Mouse (Mus musculus) small intestine, adult 2 months (tissue): ENCODE data around the gene Ccdc162. TPM values are rescaled to one million over a fixed set of nuclear protein-coding genes. Genes with fewer than 3 reads are reported as not detected.
A peak's percentile ranks its signal among the peaks of the same experiment; 100 is the strongest.

Experiments
- H3K27ac ChIP-seq: fragments of 200-500 bp; 2 replicates; pipeline ENCODE4 v1.5.1; 2012; ENCODE audit warnings: low read depth, low read length, control low read depth, inconsistent platforms; ENCODE audit not compliant: insufficient read depth
- H3K27me3 ChIP-seq: fragments of 200-500 bp; 2 replicates; pipeline ENCODE4 v1.6.1; 2012; ENCODE audit warnings: mild to moderate bottlenecking, moderate library complexity, low read length, inconsistent platforms; ENCODE audit not compliant: control insufficient read depth, insufficient read depth
- H3K36me3 ChIP-seq: fragments of 200-500 bp; 2 replicates; pipeline ENCODE4 v1.6.1; 2012; ENCODE audit warnings: mild to moderate bottlenecking, low read length, control low read depth, inconsistent platforms; ENCODE audit not compliant: control insufficient read depth, insufficient read depth
- H3K4me1 ChIP-seq: fragments of 200-500 bp; 2 replicates; pipeline ENCODE4 v1.6.1; 2012; ENCODE audit warnings: low read length, inconsistent platforms, mixed read lengths; ENCODE audit not compliant: control insufficient read depth, insufficient read depth, insufficient read length
- H3K4me3 ChIP-seq: fragments of 200-500 bp; 2 replicates; pipeline ENCODE4 v1.5.1; 2012; ENCODE audit warnings: low read depth, mild to moderate bottlenecking, control low read depth, inconsistent platforms, low read length, moderate library complexity
- CTCF ChIP-seq: fragments of 200-500 bp; IDR thresholded peaks from 2 replicates; pipeline ENCODE4 v1.5.1; 2012; ENCODE audit warnings: low read depth, mild to moderate bottlenecking, control low read depth, inconsistent platforms, low read length, moderate library complexity, mixed read lengths; ENCODE audit not compliant: insufficient replicate concordance, insufficient read length; ENCODE audit errors: extremely low read depth
- POLR2A ChIP-seq: fragments of 200-500 bp; IDR thresholded peaks from 2 replicates; pipeline ENCODE4 v1.6.1; 2012; ENCODE audit warnings: low read depth, mild to moderate bottlenecking, control low read depth, inconsistent platforms, low read length, moderate library complexity
- WGBS: fragments of 180-500 bp; shearing (Covaris S2); methylation state at CpG from one replicate; pipeline ENCODE4 v1.1.7; 2018; 5-methylcytosine and 5-hydroxymethylcytosine counted together
- polyA plus RNA-seq: library from polyadenylated mRNA; depleted of rRNA; stranded (reverse); fragments of >200 nt; gene quantifications from 2 replicates; pipeline ENCODE4 v1.2.3, GENCODE M21; 2012; rRNA removed

The Ccdc162 gene
- 0.08 and 0.37 TPM in 2 replicates for polyA plus RNA-seq

- Histone ChIP-seq H3K27ac (no peak within 1 kb of the TSS), H3K27me3 (no peaks in the 10 kb centered on the region), H3K4me1 (no peaks in the 10 kb centered on the region), H3K4me3 (no peak within 1 kb of the TSS), H3K36me3 (no peaks in the 10 kb centered on the region)
- no peak for TF ChIP-seq POLR2A
- TF ChIP-seq CTCF: no peak
- WGBS: 58% methylated on average over 15 of the region's 15 CpGs
These were observed at the start of gene Ccdc162 for GRCm38 (mm10) chr10:41716029-41716897. Gene Ccdc162, minus strand, starts transcription at chr10:41716634.

GRCm38 (mm10) chr10:41765586-41765985 is 49.2 kb upstream of the Ccdc162 start:
- no peak overlapping the region for H3K27ac ChIP-seq
- no peaks in the 10 kb centered on the region for H3K27me3 ChIP-seq
- H3K4me3 ChIP-seq: no peak overlapping the region
- WGBS: 95% methylated on average over 4 of the region's 4 CpGs
- TF ChIP-seq POLR2A (no peak), CTCF (no peak)
- peaks cover 2% of the 10 kb centered on the region; the same call in 1 of the 2 replicates for H3K4me1 ChIP-seq
- no peaks in the 10 kb centered on the region for H3K36me3 ChIP-seq

GRCm38 (mm10) chr10:41763741-41764385 is 47.4 kb upstream of the Ccdc162 start:
- H3K4me1 ChIP-seq: peaks cover 2% of the 10 kb centered on the region; the same call in 1 of the 2 replicates
- H3K36me3 ChIP-seq: no peaks in the 10 kb centered on the region
- H3K27ac ChIP-seq: no peak overlapping the region
- no peaks in the 10 kb centered on the region for H3K27me3 ChIP-seq
- 79% methylated on average over 3 of the region's 3 CpGs for WGBS
- TF ChIP-seq POLR2A (no peak), CTCF (no peak)
- no peak overlapping the region for H3K4me3 ChIP-seq

GRCm38 (mm10) chr10:41760866-41761265 is 44.4 kb upstream of the Ccdc162 start:
- TF ChIP-seq POLR2A: no peak
- no peak for TF ChIP-seq CTCF
- no peak overlapping the region for H3K27ac ChIP-seq
- H3K36me3 ChIP-seq: no peaks in the 10 kb centered on the region
- H3K4me3 ChIP-seq: no peak overlapping the region
- no peaks in the 10 kb centered on the region for H3K27me3 ChIP-seq
- no peaks in the 10 kb centered on the region for H3K4me1 ChIP-seq
- WGBS: 85% methylated on average over 3 of the region's 3 CpGs

- no peak overlapping the region for H3K4me3 ChIP-seq
- TF ChIP-seq CTCF (no peak), POLR2A (no peak)
- no peaks in the 10 kb centered on the region for H3K36me3 ChIP-seq
- no peaks in the 10 kb centered on the region for H3K27me3 ChIP-seq
- H3K27ac ChIP-seq: no peak overlapping the region
- no peaks in the 10 kb centered on the region for H3K4me1 ChIP-seq
These were observed 41.6 kb upstream of the Ccdc162 start for GRCm38 (mm10) chr10:41758041-41758440.

- H3K36me3 ChIP-seq: no peaks in the 10 kb centered on the region
- TF ChIP-seq CTCF: no peak
- no peak for TF ChIP-seq POLR2A
- H3K4me1 ChIP-seq: no peaks in the 10 kb centered on the region
- no peak overlapping the region for H3K4me3 ChIP-seq
- 96% methylated on average over 5 of the region's 5 CpGs for WGBS
- H3K27me3 ChIP-seq: no peaks in the 10 kb centered on the region
- no peak overlapping the region for H3K27ac ChIP-seq
These were observed 40.8 kb upstream of the Ccdc162 start for GRCm38 (mm10) chr10:41757226-41757625.

GRCm38 (mm10) chr10:41751867-41752480 is 35.5 kb upstream of the Ccdc162 start:
- 69% methylated on average over 14 of the region's 14 CpGs for WGBS
- Histone ChIP-seq H3K27ac (no peak overlapping the region), H3K4me3 (peak overlapping the region; percentile 30; the same call in 1 of the 2 replicates), H3K36me3 (no peaks in the 10 kb centered on the region), H3K27me3 (no peaks in the 10 kb centered on the region), H3K4me1 (no peaks in the 10 kb centered on the region)
- TF ChIP-seq CTCF: no peak
- TF ChIP-seq POLR2A: no peak
